Mouse (Mus musculus) layer of hippocampus, postnatal 10 days (tissue): Measurements from ENCODE around the gene Hmx2. TPM values are rescaled to one million over a fixed set of nuclear protein-coding genes. Genes with fewer than 3 reads are reported as not detected.

Experiments
- DNase-seq, 2 experiments: peaks; one replicate each; pipeline ENCODE4 v3.0.0; 2021; ENCODE audit warnings: low spot score in 2 of 2
- total RNA-seq, 2 experiments: library from RNA; stranded (reverse); gene quantifications; 2 replicates each; pipeline ENCODE4 v1.2.3; 2021

Hmx2 gene
- total RNA-seq, 2 experiments from 2014 or later, result not detected

- DNase-seq, result no peak
Measured at GRCm38 (mm10) chr7:131556116-131556515, 7.5 kb downstream of the Hmx2 start.

GRCm38 (mm10) chr7:131556541-131557271, 8.1 kb downstream of the Hmx2 start:
- DNase-seq, result peak in 1 of 2 experiments; percentile 31

GRCm38 (mm10) chr7:131557751-131558150, 9.2 kb downstream of the Hmx2 start:
- DNase-seq, result no peak

- DNase-seq, result peak; percentile 87 to 89
Measured at GRCm38 (mm10) chr7:131559986-131560696, 11.6 kb downstream of the Hmx2 start, which contains the start of gene Bub3. Gene Bub3, plus strand, starts transcription at chr7:131560222.

GRCm38 (mm10) chr7:131560697-131561042, 12.1 kb downstream of the Hmx2 start:
- DNase-seq, result no peak

GRCm38 (mm10) chr7:131575246-131575645, 26.7 kb downstream of the Hmx2 start:
- no peak for DNase-seq

- DNase-seq, result no peak
Measured at GRCm38 (mm10) chr7:131582178-131582577, 33.6 kb downstream of the Hmx2 start.

GRCm38 (mm10) chr7:131585551-131585950, 37.0 kb downstream of the Hmx2 start:
- no peak for DNase-seq

- peak in 1 of 2 experiments; percentile 17 for DNase-seq
Measured at GRCm38 (mm10) chr7:131597779-131598482, 49.4 kb downstream of the Hmx2 start.

GRCm38 (mm10) chr7:131598483-131598824, 49.9 kb downstream of the Hmx2 start:
- DNase-seq, result peak; percentile 36 to 52

- DNase-seq, result no peak
Measured at GRCm38 (mm10) chr7:131602106-131602505, 53.5 kb downstream of the Hmx2 start.

- no peak for DNase-seq
Measured at GRCm38 (mm10) chr7:131603186-131603585, 54.6 kb downstream of the Hmx2 start.

- no peak for DNase-seq
Measured at GRCm38 (mm10) chr7:131604946-131605345, 56.4 kb downstream of the Hmx2 start.

- DNase-seq, result no peak
Measured at GRCm38 (mm10) chr7:131605481-131605880, 56.9 kb downstream of the Hmx2 start.

Other genes with a start within 250 kb of the Hmx2 start
- gene Cuzd1, start 226.5 kb upstream of the Hmx2 start, total RNA-seq, result not detected
- gene Fam24b, start 219.3 kb upstream of the Hmx2 start, total RNA-seq, result under 1 TPM in 1 of 2 experiments, not detected in 1; 0.57 TPM
- not detected for gene Fam24a, start 214.9 kb upstream of the Hmx2 start, total RNA-seq
- 10 to 100 TPM; 31.2 to 33.1 TPM for gene 2310057M21Rik, start 186.0 kb upstream of the Hmx2 start, total RNA-seq
- gene Pstk, start 177.6 kb upstream of the Hmx2 start, total RNA-seq, result 10 to 100 TPM; 30.7 to 42.4 TPM
- 10 to 100 TPM; 50.8 to 54.8 TPM for gene Ikzf5, start 138.3 kb upstream of the Hmx2 start, total RNA-seq
- gene Acadsb, start 138.2 kb upstream of the Hmx2 start, total RNA-seq, result 10 to 100 TPM; 68.8 to 71.2 TPM
- not detected for gene Hmx3, start 5.9 kb upstream of the Hmx2 start, total RNA-seq
- gene Bub3, start 11.4 kb downstream of the Hmx2 start, total RNA-seq, result 10 to 100 TPM; 56.4 to 57.0 TPM